Mouse (Mus musculus) testis, adult 2 months (tissue): ENCODE data around the gene Dusp15.

Source experiments
- CTCF ChIP-seq: fragments of 200-500 bp; IDR thresholded peaks from 2 replicates; pipeline ENCODE4 v1.5.1; 2012; ENCODE audit warnings: low read depth, mild to moderate bottlenecking, inconsistent platforms, low read length, moderate library complexity; ENCODE audit not compliant: control insufficient read depth, insufficient read depth, insufficient replicate concordance
- POLR2A ChIP-seq: fragments of 200-500 bp; IDR thresholded peaks from 2 replicates; pipeline ENCODE4 v1.6.1; 2012; ENCODE audit warnings: low read depth, mild to moderate bottlenecking, inconsistent platforms, low read length, moderate library complexity; ENCODE audit not compliant: control insufficient read depth

DNA sequence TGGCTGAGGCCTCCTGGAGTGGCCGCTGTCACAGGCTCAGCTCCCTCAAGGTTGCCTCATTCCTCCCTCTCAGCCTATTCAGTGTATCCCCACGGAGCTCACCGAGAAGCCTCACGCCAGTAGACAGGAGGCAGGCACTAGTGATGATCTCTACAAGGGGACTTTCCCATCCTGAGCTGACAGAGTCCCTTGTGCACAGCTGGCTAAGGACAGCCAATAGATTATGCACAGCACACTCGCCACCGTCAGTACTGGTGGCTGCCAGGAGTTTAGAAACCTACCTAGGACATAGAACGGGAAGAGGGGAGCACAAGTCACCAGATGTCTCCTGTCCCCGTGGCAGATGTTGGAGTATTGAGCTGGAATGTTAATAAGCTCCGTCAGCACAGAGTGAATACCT lies 33.8 kb downstream of the Dusp15 start:
- no peak for TF ChIP-seq POLR2A
- TF ChIP-seq CTCF: no peak
